Mouse (Mus musculus): ENCODE measurements around the gene Olfm2.

DNA sequence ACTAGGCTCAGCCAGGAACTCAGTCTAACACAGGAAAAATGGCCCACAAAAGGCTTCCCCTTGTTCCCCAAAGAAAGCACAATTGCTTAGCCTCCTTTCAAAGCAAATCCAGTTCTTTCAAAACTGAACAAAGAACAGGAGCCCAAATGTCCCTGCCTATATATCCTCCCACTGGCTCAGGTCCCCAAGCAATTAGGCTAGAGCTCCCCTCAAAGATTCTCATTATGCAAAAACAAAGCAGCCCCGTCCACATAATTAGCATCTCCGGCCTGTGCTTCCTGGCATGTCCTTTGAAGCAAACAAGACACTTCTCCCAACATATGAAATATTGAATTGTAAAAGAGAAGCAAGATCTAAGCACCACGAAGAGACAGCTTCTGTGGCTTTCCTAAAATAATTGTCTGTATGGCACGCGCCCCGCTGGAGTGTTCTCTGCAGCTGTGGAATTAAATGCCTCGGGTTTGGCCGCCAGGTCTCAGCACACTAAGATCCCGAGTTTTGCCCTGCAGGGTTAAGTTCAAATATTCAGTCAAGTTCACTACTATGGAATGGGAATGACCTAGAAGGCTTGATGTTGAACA is 65.7 kb downstream of the Olfm2 start:
- TF ChIP-seq MAX (IDR thresholded peaks at IDR 0.05; ENCODE audit: low read length) (no peak), SMC3 (IDR thresholded peaks at IDR 0.05; ENCODE audit: low read depth, low read length) (no peak), CTCF (conservative IDR thresholded peaks at IDR 0.05 in 1 of 2, IDR thresholded peaks at IDR 0.05 in 1 of 2; ENCODE audit: low read depth in 2 of 2, low read length in 2 of 2) (no peak), JUND (conservative IDR thresholded peaks at IDR 0.05; ENCODE audit: low read depth, low read length) (no peak), ETS1 (conservative IDR thresholded peaks at IDR 0.05; ENCODE audit: low read depth, low read length) (no peak), BHLHE40 (IDR thresholded peaks at IDR 0.05; ENCODE audit: low read depth, low read length) (no peak), POLR2A (IDR thresholded peaks at IDR 0.05; ENCODE audit: low read depth, low read length) (no peak), RAD21 (IDR thresholded peaks at IDR 0.05; ENCODE audit: low read depth, low read length) (no peak), JUN (IDR thresholded peaks at IDR 0.05; ENCODE audit: insufficient read depth, low read depth, low read length) (no peak), NRF1 (IDR thresholded peaks at IDR 0.05; ENCODE audit: low read depth, low read length) (no peak), HCFC1 (IDR thresholded peaks at IDR 0.05; ENCODE audit: low read depth, low read length) (no peak), PAX5 (IDR thresholded peaks at IDR 0.05; ENCODE audit: low read length) (no peak), ZKSCAN1 (IDR thresholded peaks at IDR 0.05; ENCODE audit: borderline replicate concordance, low read depth, low read length) (no peak)
